Mouse (Mus musculus) spleen, embryonic (tissue): ENCODE results near the gene Nupl1.

Experiments used
- CTCF ChIA-PET: fragments of 350-600 bp; sonication (Branson Sonifier 250); formaldehyde crosslinking; loops from one replicate; lab custom pipeline; 2022; lab: Charles Lee

The Nupl1 gene

DNA sequence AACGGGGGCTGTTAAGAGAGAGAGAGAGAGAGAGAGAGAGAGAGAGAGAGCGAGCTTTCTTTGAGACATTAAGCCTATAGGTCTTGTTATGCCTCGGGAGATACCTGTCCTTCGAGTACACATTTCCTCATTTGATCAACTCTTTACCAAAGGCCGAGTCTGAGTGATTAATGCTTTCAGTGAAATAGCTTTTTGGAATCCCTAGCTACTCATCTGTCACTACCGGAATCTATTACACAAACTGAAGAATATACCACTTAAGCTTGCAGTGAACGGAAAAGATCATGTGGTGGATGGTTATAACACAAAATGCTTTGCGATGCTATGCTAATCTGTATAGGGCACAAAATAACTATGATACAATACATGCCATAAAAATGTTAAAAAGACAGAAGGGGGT is 865 bp downstream of the Nupl1 start:
- CTCF ChIA-PET, result no interaction called here

- CTCF ChIA-PET, result interaction anchor here (0.7 kb wide), 1 partner anchor 591 kb away, joined by 4 read pairs; no protein-coding TSS in a partner anchor
These were observed 12.7 kb downstream of the Nupl1 start for GRCm38 (mm10) chr14:60238551-60238950.

GRCm38 (mm10) chr14:60219886-60220285 is 31.3 kb downstream of the Nupl1 start:
- CTCF ChIA-PET, result no interaction called here

- CTCF ChIA-PET, result no interaction called here
These were observed 33.6 kb downstream of the Nupl1 start for GRCm38 (mm10) chr14:60217616-60218015.

DNA sequence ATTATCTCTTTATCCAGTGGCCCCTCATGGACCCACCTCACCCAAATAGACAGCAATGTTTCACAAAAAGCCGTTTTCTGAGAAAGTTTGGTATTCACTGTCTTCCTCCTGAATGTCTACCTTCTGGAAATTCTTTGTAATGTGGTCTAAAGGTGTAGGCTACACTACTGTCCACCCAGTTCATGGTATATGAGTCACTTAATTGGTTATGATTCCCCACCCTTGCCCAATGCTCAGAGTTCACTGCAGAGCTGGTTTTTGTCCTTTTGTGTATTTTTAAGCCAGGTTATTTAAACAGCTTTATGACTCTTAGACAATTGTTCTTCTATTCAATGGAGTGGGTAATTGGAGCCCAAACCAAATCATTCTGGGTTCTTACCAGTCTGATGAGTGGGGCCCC is 35.1 kb downstream of the Nupl1 start:
- CTCF ChIA-PET, result no interaction called here

GRCm38 (mm10) chr14:60215000-60215399 is 36.2 kb downstream of the Nupl1 start:
- CTCF ChIA-PET, result no interaction called here

GRCm38 (mm10) chr14:60214040-60214439 is 37.2 kb downstream of the Nupl1 start:
- CTCF ChIA-PET, result no interaction called here

GRCm38 (mm10) chr14:60209166-60209565 is 42.1 kb downstream of the Nupl1 start:
- CTCF ChIA-PET, result no interaction called here

GRCm38 (mm10) chr14:60204993-60205392 is 46.2 kb downstream of the Nupl1 start:
- CTCF ChIA-PET, result no interaction called here

- CTCF ChIA-PET, result no interaction called here
These were observed 54.3 kb downstream of the Nupl1 start, which contains the start of gene Atp8a2 for GRCm38 (mm10) chr14:60196884-60197283. Gene Atp8a2, minus strand, starts transcription at chr14:60197179.

- CTCF ChIA-PET, result no interaction called here
These were observed 55.2 kb downstream of the Nupl1 start for GRCm38 (mm10) chr14:60195999-60196398.

- CTCF ChIA-PET, result no interaction called here
These were observed 56.6 kb downstream of the Nupl1 start for GRCm38 (mm10) chr14:60194606-60195005.

DNA sequence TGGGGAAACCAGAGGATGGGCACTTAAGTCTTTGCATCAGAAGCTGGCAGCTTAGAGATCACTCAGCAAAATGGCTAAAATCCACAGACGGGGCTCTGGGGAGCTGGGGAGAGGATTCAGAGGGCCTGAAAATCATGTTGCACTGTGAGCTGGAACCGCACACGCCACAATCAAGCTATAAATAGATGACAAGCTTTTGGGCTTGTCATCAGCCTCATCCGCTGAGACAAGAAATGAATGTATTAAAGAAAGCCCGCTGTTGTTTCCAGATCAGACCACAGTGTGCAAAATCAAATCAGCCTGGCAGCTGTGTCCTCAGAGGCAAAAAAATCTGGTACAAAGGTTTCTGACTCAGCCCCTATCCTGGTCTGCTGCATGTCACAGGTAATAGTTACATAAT is 61.5 kb downstream of the Nupl1 start:
- CTCF ChIA-PET, result no interaction called here

GRCm38 (mm10) chr14:60188201-60188825 is 62.9 kb downstream of the Nupl1 start:
- CTCF ChIA-PET, result no interaction called here

DNA sequence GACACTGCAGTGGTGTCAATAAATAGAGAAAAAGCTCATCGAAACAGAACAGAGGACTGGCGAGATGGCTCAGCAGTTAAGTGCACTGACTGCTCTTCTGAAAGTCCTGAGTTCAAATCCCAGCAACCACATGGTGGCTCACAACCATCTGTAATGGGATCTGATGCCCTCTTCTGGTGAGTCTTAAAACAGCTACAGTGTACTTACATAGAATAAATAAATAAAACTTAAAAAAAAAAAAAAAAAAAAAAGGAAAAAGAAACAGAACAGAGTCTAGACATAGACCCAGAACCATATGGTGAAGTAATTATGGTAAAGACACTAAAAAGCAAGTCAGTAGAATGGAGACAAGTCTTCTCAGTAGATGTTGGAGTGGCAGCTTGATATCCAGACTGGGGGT is 69.9 kb downstream of the Nupl1 start:
- CTCF ChIA-PET, result no interaction called here

- CTCF ChIA-PET, result no interaction called here
These were observed 72.7 kb downstream of the Nupl1 start for GRCm38 (mm10) chr14:60178571-60178955.

GRCm38 (mm10) chr14:60177614-60178570 is 73.3 kb downstream of the Nupl1 start:
- CTCF ChIA-PET, result no interaction called here

GRCm38 (mm10) chr14:60176891-60177613 is 74.2 kb downstream of the Nupl1 start:
- CTCF ChIA-PET, result no interaction called here

DNA sequence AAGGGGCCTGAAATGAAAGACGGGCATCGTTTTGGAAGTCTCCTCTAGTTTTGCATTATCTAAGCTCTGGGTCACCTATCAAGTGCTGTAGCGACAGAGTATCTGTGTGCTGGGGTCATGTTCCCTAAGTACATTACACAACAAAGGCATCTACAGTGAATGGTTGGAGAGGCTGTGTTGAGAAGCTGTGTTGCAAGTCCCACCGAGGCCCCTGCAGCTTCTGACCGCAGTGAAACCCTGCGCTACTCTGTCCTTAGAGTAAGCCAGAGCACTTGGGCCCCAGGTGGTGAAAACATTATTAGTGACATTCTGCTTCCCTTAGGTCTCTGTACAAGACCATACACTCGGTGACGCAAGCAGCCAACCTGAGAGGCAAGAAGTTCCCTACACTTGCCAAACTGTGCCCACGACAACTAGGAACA is 74.8 kb downstream of the Nupl1 start:
- CTCF ChIA-PET, result no interaction called here

DNA sequence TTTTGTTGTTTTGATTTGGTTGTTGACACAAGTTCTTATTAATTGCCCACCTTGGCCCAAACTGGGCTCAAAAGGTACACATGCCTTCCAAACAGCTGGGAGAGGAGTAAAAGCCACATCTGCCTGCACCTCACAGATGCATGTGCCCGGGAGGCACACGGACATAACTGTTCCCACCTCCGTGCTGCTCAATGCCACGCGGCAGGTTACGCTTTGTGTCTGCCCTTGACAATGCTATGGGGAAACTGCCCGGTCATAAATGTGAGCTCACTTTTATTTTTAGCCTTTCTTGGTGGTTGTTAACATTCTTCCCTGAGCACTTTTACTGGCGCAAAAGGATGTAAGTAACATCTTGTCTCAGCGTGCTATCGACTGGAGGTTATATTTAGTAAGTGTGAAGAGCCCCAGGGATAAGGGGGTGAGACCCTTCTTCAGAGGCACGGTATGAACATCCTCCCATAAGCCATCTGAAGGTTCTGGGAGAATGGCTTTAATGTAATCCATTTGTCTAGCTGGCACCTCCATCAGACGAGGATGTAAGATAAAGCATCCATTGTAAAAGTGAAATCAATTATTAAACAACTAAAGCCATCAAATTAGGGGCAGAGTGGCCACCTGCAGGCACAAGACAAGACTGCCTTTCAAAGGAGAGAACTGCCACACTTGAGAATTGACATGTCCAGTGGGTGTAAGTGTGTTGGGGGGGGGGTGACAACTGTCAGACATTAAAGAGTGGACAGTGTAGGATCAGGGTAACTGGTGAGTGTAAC is 78.8 kb downstream of the Nupl1 start:
- CTCF ChIA-PET, result no interaction called here

- CTCF ChIA-PET, result no interaction called here
These were observed 80.2 kb downstream of the Nupl1 start for GRCm38 (mm10) chr14:60170845-60171610.
